Mouse (Mus musculus): ENCODE data around the gene R3hcc1l.
A peak's percentile ranks its signal among the peaks of the same experiment; 100 is the strongest.

Gene R3hcc1l

DNA sequence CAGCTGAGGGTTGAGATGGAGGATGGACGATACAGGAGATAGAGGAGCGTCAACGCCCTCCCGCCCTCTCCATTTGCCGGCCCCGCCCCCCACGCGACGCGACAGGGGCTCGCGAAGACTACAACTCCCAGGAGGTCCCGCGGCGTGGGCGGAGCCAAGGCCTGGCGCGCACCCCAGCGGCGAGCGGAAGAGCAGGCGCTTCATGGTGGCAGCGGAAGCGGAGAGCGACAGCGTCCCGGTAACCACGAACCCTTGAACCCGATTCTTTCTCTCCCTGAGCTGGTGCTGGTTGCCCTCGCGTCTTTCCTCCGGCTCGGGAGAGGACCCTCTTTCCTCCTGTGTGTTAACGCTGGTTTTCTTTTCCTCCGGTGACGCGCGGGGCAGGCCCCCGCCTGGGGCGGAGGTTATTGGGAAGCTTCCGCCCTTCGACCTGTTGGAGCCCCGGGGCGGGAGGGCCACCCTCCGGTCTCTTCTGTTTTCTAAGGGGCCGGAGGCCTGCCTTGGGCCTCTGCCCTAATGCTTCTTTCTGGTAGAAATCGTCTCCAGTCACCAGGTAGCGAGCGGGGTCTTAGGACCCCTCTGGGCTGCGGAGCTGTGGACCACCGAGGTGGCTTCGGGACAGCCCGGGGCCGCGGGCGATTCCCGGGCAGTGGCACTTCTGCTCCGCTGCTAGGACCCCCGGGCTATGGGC, at the start of gene R3hcc1l:
Gene R3hcc1l, plus strand, starts transcription at position 140 of the 691 bp plus-strand sequence.
- peak; percentile 99 for DNase-seq

DNA sequence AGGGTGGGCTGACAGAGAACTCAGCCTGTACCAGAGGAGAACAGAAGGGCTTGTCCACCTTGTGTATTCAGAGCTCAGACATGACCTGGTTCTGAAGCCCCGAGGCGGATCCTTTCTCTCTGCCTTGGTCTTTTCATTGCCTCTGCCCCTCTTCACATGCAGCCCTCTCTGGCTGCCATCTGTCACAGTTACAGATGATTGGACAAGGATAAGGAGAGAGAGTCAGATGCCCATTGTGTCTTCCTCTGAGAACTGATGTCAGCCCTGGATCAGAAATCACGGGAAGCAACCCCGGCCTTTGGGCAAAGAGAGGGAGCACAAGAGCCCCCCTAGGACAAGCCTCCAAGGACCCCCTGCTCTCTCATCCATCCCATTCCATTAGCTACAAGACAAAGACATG, 47.0 kb upstream of the R3hcc1l start:
- no peak for DNase-seq

DNA sequence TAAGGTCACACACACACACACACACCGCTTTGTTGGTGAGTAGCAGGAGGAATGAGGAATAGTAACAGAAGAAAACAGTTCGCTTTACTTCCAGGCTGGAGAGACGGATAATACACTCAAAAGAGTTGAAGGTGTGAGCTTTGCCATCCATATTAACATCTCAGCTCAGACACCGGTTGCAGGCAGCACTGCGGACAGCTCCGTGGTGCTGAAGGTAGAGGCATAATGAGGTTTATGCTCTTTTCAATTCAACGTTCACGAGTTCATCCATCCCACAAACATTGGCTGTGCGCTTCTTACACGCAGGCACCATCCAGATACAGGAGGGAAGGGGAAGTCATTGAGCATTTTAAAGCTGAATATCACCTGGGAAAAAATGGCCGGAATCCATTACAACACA, 45.7 kb upstream of the R3hcc1l start:
- DNase-seq: peak; percentile 23

DNA sequence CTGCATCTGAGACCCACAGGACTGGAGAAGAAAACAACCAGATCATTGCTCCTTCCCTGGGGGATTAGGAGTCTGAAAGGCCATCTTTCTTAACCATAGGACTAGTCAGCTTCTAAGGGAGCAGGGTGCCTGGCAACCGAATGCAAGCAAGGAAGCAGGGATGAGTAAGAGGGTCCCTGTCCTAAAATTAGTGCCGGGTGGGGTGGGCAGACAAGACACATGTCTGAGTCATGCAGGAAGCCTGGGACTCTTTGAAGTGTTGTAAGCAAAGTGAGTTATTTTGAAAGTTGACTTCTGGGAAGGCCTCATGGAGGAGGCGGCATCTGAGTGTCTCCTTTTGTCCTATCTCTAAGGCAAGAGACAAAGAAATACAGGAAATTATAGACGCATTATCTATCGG, 40.8 kb upstream of the R3hcc1l start:
- no peak for DNase-seq

DNA sequence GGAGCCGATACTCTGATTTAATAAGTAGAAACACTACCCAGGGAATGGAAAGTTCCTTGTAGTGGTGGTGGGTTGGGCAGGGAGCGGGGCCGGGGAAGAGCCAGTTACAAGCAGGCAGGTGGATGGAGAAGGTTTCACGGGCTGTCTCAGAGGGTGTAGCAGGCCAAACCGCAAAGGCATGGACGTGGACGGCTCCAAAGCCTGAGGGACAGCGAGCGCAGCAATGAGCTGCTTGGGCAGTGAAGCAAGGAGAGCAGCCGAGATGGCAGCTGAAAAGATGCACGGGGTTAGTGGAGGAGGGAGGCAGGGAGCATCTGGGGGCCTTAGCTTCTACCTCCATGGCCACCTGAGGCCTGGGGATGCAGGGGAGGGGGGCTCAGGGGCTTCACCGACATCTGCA, 40.3 kb upstream of the R3hcc1l start:
- DNase-seq: no peak

DNA sequence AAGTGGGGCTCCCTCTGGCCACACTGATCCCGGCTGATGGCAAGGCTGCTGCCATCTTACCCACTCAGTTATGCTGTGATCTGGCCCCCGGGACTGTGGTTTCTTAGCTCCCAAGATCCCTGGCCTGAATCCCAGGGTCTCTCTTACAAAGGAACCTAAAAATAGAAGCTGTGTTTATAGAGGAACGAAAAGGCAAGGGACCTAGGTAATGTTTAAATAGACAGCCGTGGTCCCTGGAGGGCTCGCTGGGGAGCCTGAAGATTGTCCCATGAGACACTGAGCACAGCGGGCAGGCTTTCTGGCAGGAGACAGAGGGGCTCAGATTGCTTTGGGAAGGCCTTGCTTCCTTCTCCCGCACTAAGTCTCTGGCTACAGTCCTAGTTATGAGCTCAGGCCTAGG, 33.1 kb upstream of the R3hcc1l start:
- no peak for DNase-seq

DNA sequence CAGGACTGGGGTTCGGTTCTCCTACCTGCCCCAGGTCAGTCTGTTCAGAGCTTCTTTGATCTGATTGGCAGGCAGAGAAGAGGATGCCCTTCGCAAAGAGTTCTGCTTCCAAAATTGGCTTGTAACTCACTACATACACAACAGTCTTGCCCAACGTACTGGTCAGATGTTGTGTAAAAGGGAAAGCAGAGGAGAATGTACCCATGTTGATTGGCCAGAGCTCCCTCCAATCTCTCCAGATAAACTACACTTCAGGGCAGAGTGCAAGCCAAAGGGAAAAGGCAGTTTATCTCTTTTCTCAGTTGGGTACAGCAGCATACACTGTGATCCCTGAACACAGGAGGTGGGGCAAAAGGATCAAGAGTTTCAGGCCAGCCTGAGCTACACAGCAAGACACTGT, 31.3 kb upstream of the R3hcc1l start:
- no peak for DNase-seq

DNA sequence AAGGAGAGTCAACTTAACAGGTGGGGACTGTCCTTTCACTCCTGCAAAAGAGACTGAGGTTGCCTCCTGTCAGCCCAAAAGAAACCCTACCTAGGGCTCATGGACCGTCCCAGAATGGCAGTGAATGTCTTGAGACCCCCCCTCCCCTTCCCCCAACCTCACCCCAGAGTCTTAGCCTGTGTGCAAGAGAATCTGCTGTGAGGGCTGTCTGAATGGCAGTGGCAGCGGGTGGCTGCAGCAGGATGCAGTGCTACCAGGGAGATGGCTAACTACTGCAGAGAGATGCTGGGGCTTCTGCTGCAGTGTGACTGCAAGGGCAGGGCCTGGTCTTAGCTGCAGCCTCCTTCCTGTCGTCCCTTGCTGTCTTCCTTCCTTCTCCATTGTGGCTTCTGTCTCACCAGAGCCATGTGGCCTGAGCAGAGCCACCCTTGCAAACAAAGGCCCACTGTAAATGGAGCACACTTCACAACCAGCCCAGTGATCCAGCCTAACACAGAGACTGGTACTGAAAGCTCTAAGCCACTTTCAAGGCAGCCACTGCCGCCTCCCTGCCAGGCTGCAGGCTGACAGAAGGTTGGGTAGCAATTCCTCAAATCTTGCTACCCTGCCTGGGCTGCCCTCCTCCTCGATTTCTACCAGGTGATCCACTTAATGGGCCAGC, 25.2 kb upstream of the R3hcc1l start:
- no peak for DNase-seq

DNA sequence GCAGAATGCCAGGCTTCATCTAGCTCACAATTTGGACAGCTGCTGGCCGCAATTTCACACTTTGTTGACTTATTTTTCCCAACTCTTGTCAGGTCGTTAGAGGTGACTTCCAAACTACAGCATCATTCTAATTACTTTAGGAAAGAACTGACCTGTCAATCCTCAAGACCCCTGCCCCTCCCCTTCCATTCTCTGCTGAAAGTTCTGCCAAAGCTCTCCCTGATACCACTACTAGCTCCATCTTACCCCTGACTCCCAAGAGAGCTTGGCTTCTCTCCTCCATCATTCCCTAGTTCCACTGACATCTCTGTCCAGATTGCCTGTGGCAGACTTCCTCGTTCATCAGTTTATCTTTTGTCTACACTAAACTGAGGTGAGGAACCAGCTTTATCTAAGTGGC, 14.4 kb upstream of the R3hcc1l start:
- no peak for DNase-seq

DNA sequence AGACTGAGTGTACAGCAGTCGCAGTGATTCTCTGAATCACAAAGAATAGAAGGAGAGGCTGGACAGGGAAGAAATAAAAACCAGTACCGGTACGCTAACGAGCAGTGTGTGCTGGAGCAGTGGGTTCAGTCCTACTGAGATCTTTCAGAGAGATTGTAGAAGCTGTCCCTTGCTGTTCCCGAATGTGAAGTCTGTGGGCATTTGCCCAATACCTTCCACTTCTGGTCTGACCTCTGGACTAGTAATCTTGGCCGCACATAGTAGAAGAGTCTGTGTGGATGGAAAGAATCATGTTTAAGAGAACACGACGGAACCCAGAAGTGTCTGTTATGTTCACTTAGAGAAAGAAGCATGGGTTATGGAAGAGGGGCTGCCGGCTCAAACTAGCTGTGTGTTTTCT, 8.9 kb upstream of the R3hcc1l start:
- no peak for DNase-seq

DNA sequence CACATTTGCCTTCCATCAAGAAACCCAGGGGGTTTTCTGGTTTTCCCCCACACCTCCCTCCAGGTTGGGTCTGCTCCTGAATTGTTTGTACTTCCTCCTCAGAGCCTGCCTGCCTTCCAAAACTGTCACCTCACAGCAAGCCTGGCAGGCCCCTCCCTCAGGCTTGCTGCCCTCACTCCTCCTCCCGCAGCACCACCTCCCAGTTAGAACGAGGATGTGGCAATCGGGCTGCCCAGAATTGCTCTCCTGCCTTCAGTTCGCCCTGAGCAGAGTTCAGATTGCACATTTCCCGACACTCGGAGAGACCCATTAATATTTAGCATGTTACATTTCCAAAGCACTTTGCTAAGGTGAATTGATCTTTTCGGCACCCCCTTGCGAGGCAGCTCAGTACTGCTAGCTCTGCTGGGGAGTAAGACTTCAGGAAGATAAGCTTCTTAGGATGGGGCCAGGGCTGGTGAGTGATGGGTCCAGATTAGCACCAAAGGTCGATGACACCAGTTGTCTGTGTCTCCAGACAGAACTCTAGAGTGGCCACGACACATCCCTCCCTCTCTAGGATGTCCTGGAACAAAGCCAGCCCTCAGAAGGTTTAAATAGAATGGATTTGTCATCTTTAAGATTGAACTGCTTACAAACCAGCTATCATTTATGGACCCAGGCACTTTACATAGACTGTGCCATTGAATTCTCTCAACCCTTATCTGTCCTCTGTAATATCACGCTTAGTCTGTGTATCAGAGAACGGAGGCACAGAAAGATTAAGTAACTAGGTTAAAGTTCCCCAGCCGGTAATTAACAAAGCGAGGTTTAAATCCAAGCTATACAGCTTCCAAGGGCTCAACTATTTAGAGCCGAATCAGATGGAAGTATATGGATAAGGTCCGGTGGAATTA, 8.0 kb upstream of the R3hcc1l start:
- peak; percentile 13 for DNase-seq

DNA sequence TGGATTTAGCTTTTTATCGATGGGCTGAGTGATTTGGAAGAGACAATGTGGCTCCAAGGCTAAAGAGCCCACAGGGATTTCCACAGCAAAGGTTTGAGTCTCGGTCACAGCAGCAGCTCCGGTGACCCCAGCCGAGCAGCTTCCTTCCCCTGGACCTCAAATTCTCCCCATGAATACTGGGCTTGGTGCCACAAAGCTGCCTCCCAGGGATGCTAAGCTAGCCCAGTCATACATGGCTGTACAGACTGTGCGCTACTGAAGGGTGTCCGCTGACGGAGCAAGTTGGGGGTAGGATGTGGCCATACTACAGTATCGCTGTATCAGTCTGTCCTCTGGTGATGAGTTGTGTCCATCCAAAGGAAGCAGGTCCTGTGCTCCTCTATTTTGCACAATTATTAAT, 2.9 kb upstream of the R3hcc1l start:
- no peak for DNase-seq

DNA sequence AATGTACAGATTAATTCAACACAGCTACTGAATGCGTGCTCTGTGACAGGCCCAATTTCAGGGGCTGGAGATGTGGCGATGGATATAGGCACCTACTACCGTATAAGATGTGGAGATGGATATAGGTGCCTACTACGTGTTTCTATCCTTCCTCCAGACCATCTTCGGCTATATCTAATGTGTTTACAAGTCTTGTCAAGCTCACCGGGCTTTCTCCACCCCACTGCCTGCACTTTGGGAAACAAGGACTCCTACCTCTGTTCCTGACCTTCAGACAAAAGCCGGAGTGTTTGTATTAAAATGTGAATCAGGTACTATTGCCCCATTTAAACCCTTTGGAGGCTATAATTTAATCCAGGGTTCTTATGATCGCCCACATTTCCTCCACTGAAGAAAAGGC, 2.4 kb upstream of the R3hcc1l start:
- no peak for DNase-seq

DNA sequence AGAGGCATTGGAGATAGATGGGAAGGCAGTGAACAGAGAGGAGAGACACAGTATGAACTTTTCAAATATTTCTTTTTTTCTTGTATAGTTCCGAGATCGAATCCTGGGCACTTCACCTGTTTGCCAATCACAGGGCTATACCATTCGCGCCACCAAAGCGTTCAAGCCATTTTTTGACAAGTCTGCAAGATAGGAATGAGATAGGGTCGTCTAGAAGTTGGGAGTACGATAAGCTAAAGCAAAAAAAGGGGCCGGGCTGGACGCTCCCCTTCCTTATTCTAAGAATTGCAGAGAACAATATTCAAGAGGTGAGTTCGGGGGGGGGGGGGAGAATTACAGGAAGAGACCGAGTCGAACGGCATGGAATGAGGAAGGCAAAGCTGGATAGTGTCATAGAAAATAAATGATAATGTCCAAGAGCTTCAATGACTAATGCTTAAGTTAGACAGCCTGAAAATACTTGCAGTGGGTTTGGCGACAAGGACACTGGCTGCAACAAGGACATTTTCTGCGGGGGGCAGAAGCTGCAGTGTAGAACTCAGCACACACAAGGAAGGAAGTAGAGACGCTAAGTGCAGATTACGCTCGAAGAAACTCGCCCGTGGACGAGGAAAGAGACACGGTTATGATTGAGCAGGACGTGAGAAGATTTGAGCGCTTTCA, 471 bp upstream of the R3hcc1l start:
- peak; percentile 13 for DNase-seq

DNA sequence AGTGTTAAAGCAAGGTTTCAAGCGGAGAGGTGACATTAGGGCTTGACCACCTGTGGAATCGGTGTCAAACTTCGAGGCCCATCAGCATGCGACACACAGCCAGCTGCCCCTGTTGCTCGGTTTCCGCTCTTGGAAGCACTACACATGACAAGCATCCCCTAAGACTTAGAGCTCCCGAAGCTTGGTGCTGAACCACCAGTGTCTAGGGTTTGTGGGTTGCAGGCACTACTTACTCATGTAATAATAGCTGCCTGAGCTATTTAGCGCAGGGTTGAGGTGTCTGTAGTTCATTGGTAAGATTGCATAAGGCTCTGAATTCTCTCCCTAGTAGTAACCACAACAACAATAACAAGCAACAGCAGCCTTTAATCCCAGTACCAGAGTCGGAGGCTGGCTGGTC, 1.2 kb downstream of the R3hcc1l start:
- peak; percentile 15 for DNase-seq

DNA sequence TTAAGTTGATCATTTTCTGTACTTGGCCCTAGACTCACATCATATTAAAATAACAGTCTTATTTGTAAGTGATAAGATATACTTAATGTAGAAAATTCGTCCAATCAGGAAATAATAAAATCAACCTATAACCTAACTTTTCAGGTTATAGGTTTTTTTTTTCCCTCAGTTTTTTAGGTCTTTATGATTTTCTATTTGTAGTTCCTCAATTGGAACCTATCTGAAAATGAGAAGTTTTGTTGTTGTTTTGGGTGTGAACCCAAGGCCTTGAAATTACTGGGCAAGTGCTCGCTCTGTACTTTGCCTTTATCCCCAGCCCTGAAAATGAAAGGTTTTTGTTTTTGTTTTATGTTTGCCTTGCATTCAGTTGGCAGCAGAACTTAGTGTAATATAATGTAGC, 6.1 kb downstream of the R3hcc1l start:
- DNase-seq: no peak

DNA sequence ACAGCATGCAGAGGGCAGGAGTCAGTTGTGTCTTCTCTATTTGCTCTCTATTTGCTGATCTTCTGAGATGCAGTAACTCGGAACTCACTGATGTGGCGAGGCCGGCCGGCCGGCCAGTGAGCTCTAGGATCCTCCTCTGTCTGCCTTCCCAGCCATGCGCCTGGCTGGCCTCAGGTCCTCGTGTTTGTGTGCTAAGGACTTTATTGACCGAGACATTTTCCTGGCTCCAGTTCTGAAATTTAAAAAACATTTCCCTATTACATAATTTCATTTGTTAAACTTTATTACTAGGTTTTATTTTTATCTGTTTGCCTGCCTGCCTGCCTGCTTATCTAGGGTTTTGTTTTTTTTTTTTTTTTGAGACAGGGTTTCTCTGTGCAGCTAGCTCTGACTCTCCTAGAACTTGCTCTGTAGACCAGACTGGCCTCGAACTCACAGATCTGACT, 11.5 kb downstream of the R3hcc1l start:
- no peak for DNase-seq

DNA sequence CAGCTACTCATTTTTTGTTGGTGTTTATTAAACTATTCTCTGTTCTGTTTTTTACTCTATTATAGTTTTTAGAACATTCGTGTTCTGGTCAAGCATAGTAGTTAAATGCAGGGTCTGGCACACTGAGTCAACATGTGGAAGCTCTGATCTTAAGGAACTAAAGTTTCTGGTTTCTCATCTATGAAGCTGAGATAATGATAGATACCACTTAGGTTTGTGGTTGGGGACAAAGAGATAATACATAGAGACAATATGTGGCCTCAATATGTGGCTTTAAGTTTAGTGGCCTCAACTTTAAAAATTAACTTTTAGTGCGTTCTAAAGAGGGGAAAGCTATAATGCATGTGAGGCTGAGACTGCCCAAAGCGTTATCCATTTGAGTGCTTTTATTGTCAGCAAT, 15.9 kb downstream of the R3hcc1l start:
- no peak for DNase-seq

DNA sequence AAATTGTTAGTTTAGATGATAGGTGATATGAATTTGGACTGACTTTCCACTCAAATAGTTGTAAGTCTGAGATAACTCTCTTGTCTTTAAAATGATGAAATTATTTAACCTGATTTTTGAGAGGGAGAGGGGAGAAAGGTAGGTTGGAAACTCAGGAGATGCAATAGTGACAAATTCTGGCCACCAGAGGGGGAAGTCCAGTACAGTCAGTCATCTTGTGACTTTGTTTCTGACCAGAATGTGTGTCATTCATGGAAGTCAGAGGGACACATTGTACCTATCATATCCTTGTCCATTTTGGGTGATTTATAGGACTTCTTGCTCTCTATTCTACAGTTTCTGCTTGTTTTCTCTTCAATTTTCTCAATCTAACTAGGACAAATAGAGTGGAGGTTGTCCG, 19.0 kb downstream of the R3hcc1l start:
- DNase-seq: no peak

DNA sequence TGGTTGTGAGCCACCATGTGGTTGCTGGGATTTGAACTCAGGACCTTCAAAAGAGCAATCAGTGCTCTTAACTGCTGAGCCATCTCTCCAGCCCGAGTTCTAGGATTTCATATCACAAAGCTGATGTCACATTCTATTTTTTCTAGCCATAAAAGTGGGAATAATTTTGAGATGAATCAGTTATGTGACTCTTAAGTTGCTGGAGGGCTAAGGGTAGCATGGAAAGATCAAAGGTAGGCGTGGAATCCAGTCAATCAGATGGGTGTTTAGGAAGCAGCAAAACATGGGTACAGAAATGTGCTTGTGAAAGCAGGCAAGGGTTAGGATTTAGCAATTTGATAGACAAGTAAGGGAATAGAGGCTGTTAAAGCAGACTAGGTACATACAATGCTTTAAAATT, 20.4 kb downstream of the R3hcc1l start:
- DNase-seq: no peak

DNA sequence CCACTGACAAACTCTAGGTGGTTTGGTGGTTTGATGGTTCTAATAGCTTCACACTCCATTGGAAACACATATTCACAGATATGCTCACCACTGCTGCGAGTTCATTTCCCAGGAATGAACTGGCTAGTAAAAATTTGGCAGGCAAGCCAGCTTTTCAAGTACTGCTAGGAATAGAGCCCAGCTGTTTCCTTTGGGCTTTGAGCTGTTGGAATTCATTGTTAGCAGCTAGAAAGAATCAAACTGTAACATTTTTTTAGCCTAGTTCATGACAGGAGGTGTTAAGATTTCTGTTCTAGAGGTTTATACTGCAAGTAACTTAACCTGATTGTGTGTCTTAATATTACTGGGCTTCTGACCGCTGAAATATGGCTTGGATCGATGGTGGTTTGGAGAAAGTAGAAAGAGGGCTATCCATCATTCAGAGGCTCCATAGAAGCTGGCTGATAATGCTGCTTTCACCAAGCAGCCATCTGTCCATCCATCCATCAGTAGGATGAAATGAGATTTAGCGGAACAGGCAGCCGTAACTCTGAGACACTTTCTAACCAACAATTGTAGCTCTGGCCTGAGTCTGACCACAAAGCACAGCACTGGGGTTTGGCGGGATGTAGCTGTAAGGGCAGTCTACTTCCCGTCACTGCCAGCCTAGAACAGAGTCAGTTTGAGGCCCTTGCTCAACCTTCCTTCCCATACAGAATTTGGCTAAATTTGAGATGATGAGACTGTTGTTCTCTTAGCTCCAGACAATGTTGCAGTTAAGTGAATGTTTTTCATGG, 21.0 kb downstream of the R3hcc1l start:
- DNase-seq: no peak

DNA sequence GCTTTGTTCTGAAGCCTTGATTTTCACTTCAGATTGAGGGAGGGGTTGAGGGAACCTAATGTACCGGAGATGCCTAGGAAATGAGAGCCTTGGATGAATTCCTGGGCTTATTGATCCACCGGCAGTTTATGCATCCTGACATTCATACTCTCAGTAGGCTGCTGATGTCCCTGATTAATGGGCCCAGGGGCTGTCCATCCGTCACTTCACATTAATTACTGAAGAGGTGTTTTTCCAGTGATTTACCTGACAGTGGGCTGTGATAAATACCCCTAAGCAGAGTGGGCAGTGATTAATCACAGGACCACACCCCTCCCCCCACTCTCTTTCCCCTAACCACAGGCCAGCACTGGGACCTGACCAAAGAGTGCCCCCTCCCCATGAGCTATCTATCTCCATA, 22.1 kb downstream of the R3hcc1l start:
- no peak for DNase-seq

DNA sequence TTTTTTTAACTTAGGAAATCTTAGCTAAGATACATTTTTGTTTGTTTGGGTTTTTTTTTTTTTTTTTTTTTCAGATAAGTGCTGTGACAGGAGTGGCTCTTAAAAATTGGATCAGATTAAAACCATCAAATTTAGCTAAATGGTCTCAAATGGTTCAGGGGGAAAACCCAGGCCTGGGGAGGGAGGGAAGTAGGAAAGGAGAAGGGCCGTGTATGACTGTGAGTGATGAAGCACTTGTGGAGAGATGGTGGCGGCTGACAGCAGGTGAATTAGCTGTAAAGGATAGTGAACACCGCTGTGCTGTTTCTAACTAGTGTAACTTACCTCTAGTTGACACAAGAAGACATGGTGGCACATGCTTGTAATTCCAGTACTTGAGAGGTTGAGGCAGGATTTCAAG, 40.1 kb downstream of the R3hcc1l start:
- no peak for DNase-seq
